Comparison of ENCODE assay signal across 9 mouse cellular contexts in the genomic region with DNA sequence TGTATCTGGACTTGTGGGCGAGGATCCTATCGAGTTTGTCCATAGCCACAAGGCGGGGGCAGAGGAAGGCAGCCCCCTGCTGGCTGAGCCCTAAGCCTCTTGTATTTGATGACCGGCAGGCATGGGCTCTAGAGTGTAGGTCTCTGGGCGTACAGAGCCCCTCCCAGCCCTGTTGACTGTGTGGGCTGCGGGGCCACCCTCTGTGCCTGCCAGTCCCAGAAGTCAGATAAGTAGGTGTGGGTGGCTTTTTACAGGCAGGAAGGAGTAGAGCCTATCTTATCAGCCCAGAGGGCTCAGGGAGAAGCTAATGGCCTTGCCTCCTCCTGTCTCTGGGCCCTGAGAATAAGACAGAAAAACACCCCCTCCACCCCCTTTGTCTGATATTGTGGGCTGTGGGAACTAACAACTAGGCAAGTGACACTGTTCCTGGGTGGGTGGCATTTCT. TPM values are rescaled to one million over a fixed set of nuclear protein-coding genes. Genes with fewer than 3 reads are reported as not detected.
DNase-seq lines count a peak whose midpoint lies in the region; ATAC-seq lines count a peak whose summit lies in the region.
"Had no signal": no experiment of that assay in that cellular context is flagged by ENCODE, and none has a peak within 500 bp of the region (broad histone marks: within the 10 kb centered on the region; RNA-seq: fewer than 3 reads in every experiment).

No protein-coding gene starts in this region.

- H3K9me3 ChIP-seq in hindbrain, embryonic 15.5 days: no peaks in the 10 kb centered on the region
- H3K9me3 ChIP-seq in hindbrain, embryonic 13.5 days: no peaks in the 10 kb centered on the region

- no peak overlapping the region for H3K4me3 ChIP-seq in hindbrain, embryonic 15.5 days
- no peak overlapping the region for H3K4me3 ChIP-seq in hindbrain, embryonic 13.5 days

- peaks cover 14% of the 10 kb centered on the region for H3K4me1 ChIP-seq in hindbrain, embryonic 15.5 days (replicated peaks)
- H3K4me1 ChIP-seq in hindbrain, embryonic 13.5 days (replicated peaks): peaks cover 15% of the 10 kb centered on the region

- no peaks in the 10 kb centered on the region for H3K27me3 ChIP-seq in hindbrain, embryonic 15.5 days
- peaks cover 29% of the 10 kb centered on the region for H3K27me3 ChIP-seq in hindbrain, embryonic 13.5 days
- H3K27me3 ChIP-seq: Patski had no signal

- H3K27ac ChIP-seq in hindbrain, embryonic 15.5 days (replicated peaks): no peak overlapping the region
- no peak overlapping the region for H3K27ac ChIP-seq in hindbrain, embryonic 13.5 days

- peak overlapping the region; percentile 27; the same call in 1 of the 2 replicates for H3K4me2 ChIP-seq in hindbrain, embryonic 15.5 days
- no peak overlapping the region for H3K4me2 ChIP-seq in hindbrain, embryonic 13.5 days

- no peak overlapping the region for H3K9ac ChIP-seq in hindbrain, embryonic 15.5 days
- H3K9ac ChIP-seq in hindbrain, embryonic 13.5 days: no peak overlapping the region

- ATAC-seq in hindbrain, embryonic 15.5 days (ENCODE audit: low FRiP score, low read depth): no peak
- ATAC-seq in hindbrain, embryonic 13.5 days (ENCODE audit: low FRiP score): no peak
- 0 out of 2 replicates have a peak, but pooled peaks have one; percentile 1 for ATAC-seq in monocyte, adult 5-6 weeks (replicated peaks; ENCODE audit: insufficient number of reproducible peaks, low FRiP score, low TSS enrichment, poor library complexity, severe bottlenecking)
- ATAC-seq in inflammation-experienced regulatory T-cells, adult 6 months: no peak
- ATAC-seq: Patski had no signal

- H3K36me3 ChIP-seq in hindbrain, embryonic 15.5 days: peaks cover 15% of the 10 kb centered on the region; the same call in 1 of the 2 replicates
- H3K36me3 ChIP-seq in hindbrain, embryonic 13.5 days: peaks cover 25% of the 10 kb centered on the region

- peak; percentile 79 for DNase-seq in c-Kit-negative CD71-positive TER-119-positive erythroid progenitor cells, embryonic 14.5 days (ENCODE audit: low read depth, low spot score)
- peak; percentile 39 for DNase-seq in heart, postnatal 4 days
- DNase-seq in urinary bladder, adult 2 months (ENCODE audit: low spot score): no peak
- no peak for DNase-seq in frontal cortex, adult 2 months (ENCODE audit: extremely low spot score in 1 of 2, low spot score in 1 of 2)

- WGBS in hindbrain, embryonic 15.5 days: 7% methylated on average over 6 of the region's 6 CpGs
- WGBS in hindbrain, embryonic 13.5 days: 13% methylated on average over 6 of the region's 6 CpGs

RNA-seq across cellular contexts. Expression of a gene that starts 12.8 kb away (rescaled TPM):
- polyA plus RNA-seq in hindbrain, embryonic 15.5 days (2015; fragmentation: Nextera tagmentation; extraction: Ambion mirVana): 11.7 and 13.5 TPM in 2 replicates
- 13.2 and 13.4 TPM in 2 replicates for polyA plus RNA-seq in hindbrain, embryonic 13.5 days (2015; fragmentation: Nextera tagmentation; extraction: Ambion mirVana)
- 10 to 100 TPM; 28.1 to 29.1 TPM for total RNA-seq in heart, postnatal 4 days (2021)
- total RNA-seq in monocyte, adult 5-6 weeks (2017): 73.5 to 94.4 TPM (median 82.2 TPM) in 3 replicates
- 42.3 and 47.7 TPM in 2 replicates for polyA plus RNA-seq in urinary bladder, adult 2 months (2012; rRNA removed)
- 10 to 100 TPM; 10.7 to 12.5 (median 11.0) TPM for polyA plus RNA-seq in inflammation-experienced regulatory T-cells, adult 6 months (2017; shearing (Covaris generic))
- 6.9 and 7.3 TPM in 2 replicates for polyA plus RNA-seq in frontal cortex, adult 2 months (2012; rRNA removed)

RNA-seq across cellular contexts. Expression of a gene that starts 15.6 kb away (rescaled TPM):
- 0.12 and 0.18 TPM in 2 replicates for polyA plus RNA-seq in hindbrain, embryonic 15.5 days (2015; fragmentation: Nextera tagmentation; extraction: Ambion mirVana)
- polyA plus RNA-seq in hindbrain, embryonic 13.5 days (2015; fragmentation: Nextera tagmentation; extraction: Ambion mirVana): 0.05 and 0.12 TPM in 2 replicates
- under 1 TPM; 0.07 to 0.14 TPM for total RNA-seq in heart, postnatal 4 days (2021)
- 0.67 TPM in 1 of 3 replicates, not detected in the others for total RNA-seq in monocyte, adult 5-6 weeks (2017)
- polyA plus RNA-seq in urinary bladder, adult 2 months (2012; rRNA removed): 79.8 and 112 TPM in 2 replicates
- under 1 TPM in 1 of 3 experiments, not detected in 2; 0.12 TPM for polyA plus RNA-seq in inflammation-experienced regulatory T-cells, adult 6 months (2017; shearing (Covaris generic))
- 0.10 and 0.34 TPM in 2 replicates for polyA plus RNA-seq in frontal cortex, adult 2 months (2012; rRNA removed)
- polyA plus RNA-seq: Patski had no signal

RNA-seq across cellular contexts. Expression of a gene that starts 22.1 kb away (rescaled TPM):
- polyA plus RNA-seq in hindbrain, embryonic 15.5 days (2015; fragmentation: Nextera tagmentation; extraction: Ambion mirVana): not detected in 2 replicates
- not detected in 2 replicates for polyA plus RNA-seq in hindbrain, embryonic 13.5 days (2015; fragmentation: Nextera tagmentation; extraction: Ambion mirVana)
- not detected for total RNA-seq in heart, postnatal 4 days (2021)
- not detected in 3 replicates for total RNA-seq in monocyte, adult 5-6 weeks (2017)
- not detected in 2 replicates for polyA plus RNA-seq in urinary bladder, adult 2 months (2012; rRNA removed)
- polyA plus RNA-seq in inflammation-experienced regulatory T-cells, adult 6 months (2017; shearing (Covaris generic)): not detected
- polyA plus RNA-seq in frontal cortex, adult 2 months (2012; rRNA removed): not detected in 2 replicates
- polyA plus RNA-seq: Patski had no signal

RNA-seq across cellular contexts. Expression of a gene that starts 22.6 kb away (rescaled TPM):
- polyA plus RNA-seq in hindbrain, embryonic 15.5 days (2015; fragmentation: Nextera tagmentation; extraction: Ambion mirVana): 67.4 and 71.0 TPM in 2 replicates
- 73.5 and 78.7 TPM in 2 replicates for polyA plus RNA-seq in hindbrain, embryonic 13.5 days (2015; fragmentation: Nextera tagmentation; extraction: Ambion mirVana)
- 10 to 100 TPM; 12.2 to 15.2 TPM for total RNA-seq in heart, postnatal 4 days (2021)
- 3.5 to 12.3 TPM (median 7.6 TPM) in 3 replicates for total RNA-seq in monocyte, adult 5-6 weeks (2017)
- polyA plus RNA-seq in urinary bladder, adult 2 months (2012; rRNA removed): 25.5 and 35.8 TPM in 2 replicates
- polyA plus RNA-seq in inflammation-experienced regulatory T-cells, adult 6 months (2017; shearing (Covaris generic)): 10 to 100 TPM; 48.7 to 56.0 (median 50.0) TPM
- polyA plus RNA-seq in frontal cortex, adult 2 months (2012; rRNA removed): 29.9 and 32.5 TPM in 2 replicates

RNA-seq across cellular contexts. Expression of a gene that starts 28.7 kb away (rescaled TPM):
- polyA plus RNA-seq in hindbrain, embryonic 15.5 days (2015; fragmentation: Nextera tagmentation; extraction: Ambion mirVana): 30.0 and 30.3 TPM in 2 replicates
- 24.7 and 27.3 TPM in 2 replicates for polyA plus RNA-seq in hindbrain, embryonic 13.5 days (2015; fragmentation: Nextera tagmentation; extraction: Ambion mirVana)
- 10 to 100 TPM; 50.6 to 54.8 TPM for total RNA-seq in heart, postnatal 4 days (2021)
- 28.1 to 36.6 TPM (median 32.7 TPM) in 3 replicates for total RNA-seq in monocyte, adult 5-6 weeks (2017)
- 12.1 and 20.9 TPM in 2 replicates for polyA plus RNA-seq in urinary bladder, adult 2 months (2012; rRNA removed)
- 10 to 100 TPM; 12.9 to 21.0 (median 16.1) TPM for polyA plus RNA-seq in inflammation-experienced regulatory T-cells, adult 6 months (2017; shearing (Covaris generic))
- polyA plus RNA-seq in frontal cortex, adult 2 months (2012; rRNA removed): 70.4 and 73.5 TPM in 2 replicates

Comparison
In these comparisons a context has a peak if more than half of its experiments do, and no peak if none do; other contexts are left out.
1. DNase-seq: peak in c-Kit-negative CD71-positive TER-119-positive erythroid progenitor cells, embryonic 14.5 days (single experiment) and heart, postnatal 4 days (single experiment); none in urinary bladder, adult 2 months (single experiment) and frontal cortex, adult 2 months (0 of 2).
2. RNA of a gene that starts 15.6 kb away (polyA plus RNA-seq): 79.8 to 112 TPM in urinary bladder, adult 2 months; 0.12 to 0.18 TPM in hindbrain, embryonic 15.5 days, 0.05 to 0.12 TPM in hindbrain, embryonic 13.5 days, 0.10 to 0.34 TPM in frontal cortex, adult 2 months and 0.12 TPM in inflammation-experienced regulatory T-cells, adult 6 months; every median in the first group is over 10 times any median in the second.